Mouse (Mus musculus) limb, embryonic 14.5 days (tissue): ENCODE results near the gene Hoxc5. TPM values are rescaled to one million over a fixed set of nuclear protein-coding genes. Genes with fewer than 3 reads are reported as not detected.

Experiments used
- ATAC-seq: fragments of 200-750 bp; cut with Nextera tagmentation; 2 replicates; pipeline ENCODE4 v1.8.0; 2017; ENCODE audit warnings: low read depth, moderate number of reproducible peaks, moderate TSS enrichment; ENCODE audit not compliant: low FRiP score
- DNase-seq: peaks from one replicate; pipeline ENCODE4 v3.0.0-alpha.2; 2015; ENCODE audit warnings: low spot score
- H3K27ac ChIP-seq: fragments of 300-500 bp; sonication (generic); replicated peaks from 2 replicates; pipeline ENCODE4 v1.5.1; 2014; ENCODE audit warnings: low read depth, mild to moderate bottlenecking, low read length, moderate library complexity, mixed read lengths
- H3K27me3 ChIP-seq: fragments of 300-500 bp; sonication (generic); 2 replicates; pipeline ENCODE4 v1.6.1; 2014; ENCODE audit warnings: low read length, mixed read lengths; ENCODE audit not compliant: control insufficient read depth, insufficient read depth
- H3K36me3 ChIP-seq: fragments of 300-500 bp; sonication (generic); 2 replicates; pipeline ENCODE4 v1.6.1; 2014; ENCODE audit warnings: mild to moderate bottlenecking, low read length, moderate library complexity, mixed read lengths; ENCODE audit not compliant: control insufficient read depth, insufficient read depth
- H3K4me1 ChIP-seq: fragments of 300-500 bp; sonication (generic); 2 replicates; pipeline ENCODE4 v1.6.1; 2014; ENCODE audit warnings: antibody characterized with exemption, low read length, mixed read lengths; ENCODE audit not compliant: control insufficient read depth, insufficient read depth
- H3K4me2 ChIP-seq: fragments of 300-500 bp; sonication (generic); replicated peaks from 2 replicates; pipeline ENCODE4 v1.6.1; 2014; ENCODE audit warnings: low read depth, mild to moderate bottlenecking, low read length, moderate library complexity; ENCODE audit not compliant: severe bottlenecking
- H3K4me3 ChIP-seq: fragments of 300-500 bp; sonication (generic); replicated peaks from 2 replicates; pipeline ENCODE4 v1.5.1; 2014; ENCODE audit warnings: low read length
- H3K9ac ChIP-seq: fragments of 300-500 bp; sonication (generic); 2 replicates; pipeline ENCODE4 v1.6.1; 2014; ENCODE audit warnings: mild to moderate bottlenecking, low read depth, low read length, moderate library complexity; ENCODE audit not compliant: severe bottlenecking
- H3K9me3 ChIP-seq: fragments of 300-500 bp; sonication (generic); 2 replicates; pipeline ENCODE4 v1.6.1; 2016; ENCODE audit warnings: low read length; ENCODE audit not compliant: control insufficient read depth
- POLR2A ChIP-seq: fragments of 200-500 bp; IDR thresholded peaks from 2 replicates; pipeline ENCODE4 v1.8.0; 2012; ENCODE audit warnings: inconsistent platforms, mild to moderate bottlenecking, moderate library complexity, borderline replicate concordance; ENCODE audit not compliant: insufficient read depth, insufficient read length; ENCODE audit errors: extremely low read depth
- WGBS: fragments of 180-500 bp; shearing (Covaris S2); extraction: QIAGEN DNeasy Blood & Tissue Kit; methylation state at CpG from one replicate; pipeline ENCODE4 v1.1.7; 2014; 5-methylcytosine and 5-hydroxymethylcytosine counted together
- polyA plus RNA-seq, 2 experiments: library from polyadenylated mRNA; depleted of rRNA in 1 of 2; stranded (reverse) in 1 of 2; unstranded in 1 of 2; fragments of >200 nt; fragmentation: Nextera tagmentation in 1 of 2; extraction: Ambion mirVana in 1 of 2; gene quantifications; 2 replicates each; pipeline versions ENCODE4 v1.2.1 to v1.2.3; 2012 to 2014

Hoxc5 gene
- polyA plus RNA-seq, 2 experiments = 3.5 to 9.0 TPM

DNA sequence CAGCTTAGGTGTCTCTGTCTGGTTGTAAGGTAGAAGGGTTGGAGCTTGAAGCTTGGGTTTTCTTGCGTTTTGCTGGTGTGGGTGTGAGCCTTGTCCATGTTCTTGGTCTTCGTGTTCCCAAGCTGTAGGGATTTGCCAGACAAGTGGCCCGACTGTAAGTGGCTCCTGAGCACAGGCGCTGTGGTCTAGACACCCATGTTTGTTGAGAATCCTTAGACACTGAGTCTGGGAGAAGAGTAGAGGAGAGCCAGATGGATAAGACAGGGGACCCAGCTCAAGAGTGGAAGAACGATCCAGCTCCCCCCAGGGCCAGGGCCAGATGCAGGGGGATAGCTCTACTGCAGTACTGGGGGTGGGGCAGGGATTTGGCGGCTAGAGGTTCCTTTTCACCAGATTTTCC, 5.5 kb downstream of the Hoxc5 start:
- Histone ChIP-seq H3K4me1 (peaks cover 5% of the 10 kb centered on the region; the same call in 1 of the 2 replicates), H3K9me3 (no peaks in the 10 kb centered on the region), H3K4me3 (peak overlapping the region; percentile 25; the same call in 1 of the 2 replicates), H3K9ac (no peak overlapping the region), H3K27me3 (peaks cover 91% of the 10 kb centered on the region), H3K36me3 (no peaks in the 10 kb centered on the region), H3K4me2 (peak overlapping the region; percentile 34), H3K27ac (no peak overlapping the region)
- ATAC-seq = no peak
- WGBS = 5% methylated on average over 6 of the region's 6 CpGs
- TF ChIP-seq POLR2A = no peak
- no peak for DNase-seq

DNA sequence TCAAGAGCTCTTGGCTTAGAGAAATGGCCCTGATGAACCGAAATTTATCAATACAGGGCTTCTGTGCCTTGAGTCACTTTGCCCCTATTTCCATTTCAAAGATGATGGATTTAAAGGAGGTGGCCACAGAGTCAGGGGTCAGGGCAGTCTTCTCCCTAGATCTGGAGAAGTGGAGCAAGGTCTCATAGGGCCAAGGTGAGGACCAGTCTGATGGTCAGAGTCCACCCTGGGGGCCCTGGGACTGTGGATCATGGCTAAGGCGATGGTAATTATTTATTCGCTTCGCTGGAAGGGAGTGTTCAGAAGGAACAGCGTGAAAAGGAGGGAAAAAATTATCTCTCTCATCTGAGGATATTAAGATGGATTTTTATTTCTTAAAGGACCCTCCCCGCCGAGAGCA, 7.8 kb downstream of the Hoxc5 start:
- ATAC-seq (no peak), DNase-seq (no peak)
- H3K36me3 ChIP-seq = no peaks in the 10 kb centered on the region
- TF ChIP-seq POLR2A = no peak
- no peak overlapping the region for H3K27ac ChIP-seq
- no peaks in the 10 kb centered on the region for H3K9me3 ChIP-seq
- peak overlapping the region; percentile 43 for H3K4me2 ChIP-seq
- H3K9ac ChIP-seq = no peak overlapping the region
- peak overlapping the region; percentile 26 for H3K4me3 ChIP-seq
- WGBS = 9% methylated on average over 7 of the region's 7 CpGs
- peaks cover 5% of the 10 kb centered on the region; the same call in 1 of the 2 replicates for H3K4me1 ChIP-seq
- H3K27me3 ChIP-seq = peaks cover 95% of the 10 kb centered on the region

DNA sequence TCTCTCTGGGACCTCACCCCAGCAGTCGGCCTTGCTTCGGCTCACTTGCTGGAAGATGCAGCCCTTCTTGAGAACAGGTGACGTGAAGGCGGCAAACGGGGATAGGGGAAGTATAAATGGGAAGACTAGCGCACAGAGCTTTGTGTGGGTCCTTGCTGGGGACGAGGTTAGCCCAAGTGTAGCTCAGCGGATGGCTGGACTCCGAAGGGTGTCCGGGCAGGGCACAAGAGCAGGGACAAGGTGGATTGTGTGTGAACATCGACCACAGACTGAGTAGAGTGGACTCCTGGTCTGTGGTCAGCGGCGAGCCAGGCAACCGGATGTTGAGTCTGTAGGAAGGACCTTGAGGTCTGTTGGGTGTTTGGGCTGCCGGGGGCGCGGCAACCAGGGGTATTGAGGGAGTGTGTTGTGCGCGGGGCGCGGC, 8.5 kb downstream of the Hoxc5 start:
- ATAC-seq (no peak), DNase-seq (no peak)
- Histone ChIP-seq H3K4me2 (peak overlapping the region; percentile 43), H3K36me3 (no peaks in the 10 kb centered on the region), H3K4me3 (peak overlapping the region; percentile 26), H3K9me3 (no peaks in the 10 kb centered on the region), H3K9ac (peak overlapping the region; percentile 46; the same call in 1 of the 2 replicates), H3K27ac (no peak overlapping the region), H3K27me3 (peaks cover 95% of the 10 kb centered on the region), H3K4me1 (peaks cover 5% of the 10 kb centered on the region; the same call in 1 of the 2 replicates)
- no peak for TF ChIP-seq POLR2A
- WGBS = 1% methylated on average over 21 of the region's 21 CpGs

DNA sequence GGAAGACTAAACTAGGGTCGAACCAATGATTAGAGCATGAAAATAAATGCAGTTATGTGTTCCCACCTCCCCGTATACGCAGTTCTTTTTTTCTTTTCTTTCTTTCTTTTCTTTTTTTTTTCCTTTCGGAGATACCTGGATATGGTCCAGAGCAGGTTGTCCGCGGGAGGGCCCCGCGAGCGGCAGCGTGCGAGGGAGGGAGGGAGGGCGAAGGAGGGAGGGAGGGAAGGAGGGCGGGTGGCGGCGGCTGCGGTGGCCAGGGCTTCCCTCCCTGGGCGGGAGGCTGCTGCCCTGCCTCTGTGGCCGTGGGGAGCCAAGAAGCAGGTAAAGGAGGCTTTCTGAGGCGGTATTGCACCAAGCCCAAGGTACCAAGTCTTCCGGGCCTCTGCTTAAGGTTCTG, 8.9 kb downstream of the Hoxc5 start, which contains the start of gene Hoxc9:
TSS of gene Hoxc9 (plus strand) at position 269 of the 400 bp plus-strand sequence.
- Histone ChIP-seq H3K36me3 (no peaks in the 10 kb centered on the region), H3K4me2 (peak within 1 kb of the TSS; percentile 43), H3K4me3 (peak within 1 kb of the TSS; percentile 26), H3K9me3 (no peaks in the 10 kb centered on the region), H3K27me3 (peaks cover 95% of the 10 kb centered on the region), H3K4me1 (peaks cover 5% of the 10 kb centered on the region; the same call in 1 of the 2 replicates), H3K27ac (0 out of 2 replicates have a peak within 1 kb of the TSS, but pooled peaks have one; percentile 38), H3K9ac (peak within 1 kb of the TSS; percentile 46)
- ATAC-seq = no peak
- WGBS = 2% methylated on average over 18 of the region's 20 CpGs
- no peak for TF ChIP-seq POLR2A
- DNase-seq = no peak

DNA sequence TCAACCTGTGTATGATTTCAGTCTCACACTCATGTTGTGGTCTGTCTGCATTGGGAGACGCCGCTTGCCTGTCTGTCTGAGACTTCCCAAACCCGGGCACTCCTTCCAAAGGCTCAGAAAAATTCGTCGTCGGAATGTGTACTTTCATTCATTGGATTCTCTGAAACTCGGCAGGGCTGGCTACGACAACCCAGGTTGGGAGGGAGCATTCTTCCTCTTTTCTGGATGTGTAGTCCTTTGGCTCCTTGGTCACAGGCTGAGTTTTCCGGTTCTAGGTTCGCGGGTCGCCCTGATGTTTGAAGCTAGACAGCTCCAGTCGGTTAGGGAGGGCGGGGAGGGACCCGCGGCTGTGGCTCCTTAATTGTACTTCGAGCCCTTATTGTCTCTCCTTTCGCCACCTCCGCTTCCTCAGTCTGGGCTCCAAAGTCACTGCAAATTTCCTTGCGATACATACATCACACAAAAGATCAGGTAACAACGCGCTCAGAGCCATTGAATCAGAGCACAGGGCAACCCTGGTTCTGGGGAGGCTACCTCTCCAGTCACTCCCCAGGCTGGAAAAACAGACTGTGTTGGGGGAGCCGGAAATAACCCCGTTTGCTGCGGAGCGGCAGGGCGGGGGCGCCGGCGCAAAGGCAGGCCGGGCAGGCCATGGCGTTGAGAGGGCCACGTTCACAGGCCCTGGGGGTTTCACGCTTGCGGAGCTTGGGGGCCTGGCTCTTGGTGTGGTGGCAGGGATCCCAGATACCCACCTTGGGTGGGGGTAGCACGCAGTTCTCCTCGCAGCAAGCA, 9.6 kb downstream of the Hoxc5 start:
- Histone ChIP-seq H3K9ac (peak overlapping the region; percentile 46), H3K9me3 (no peaks in the 10 kb centered on the region), H3K4me1 (peaks cover 9% of the 10 kb centered on the region), H3K4me2 (peak overlapping the region; percentile 43), H3K4me3 (peak overlapping the region; percentile 26), H3K27me3 (peaks cover 96% of the 10 kb centered on the region), H3K36me3 (no peaks in the 10 kb centered on the region), H3K27ac (0 out of 2 replicates have a peak overlapping the region, but pooled peaks have one; percentile 38)
- DNase-seq (no peak), ATAC-seq (no peak)
- 1% methylated on average over 37 of the region's 37 CpGs for WGBS
- TF ChIP-seq POLR2A = no peak
